Mouse (Mus musculus) adipose tissue, adult 10 weeks (tissue): ENCODE data around the gene Lef1. TPM values are rescaled to one million over a fixed set of nuclear protein-coding genes. Genes with fewer than 3 reads are reported as not detected.

Experiments
- polyA plus RNA-seq: library from polyadenylated mRNA; stranded (reverse); fragments of 350-450 nt; fragmentation: Illumina TruSeq; extraction: RNeasy Lipid Tissue Mini Kit (QIAGEN cat#74804); gene quantifications from one replicate; pipeline ENCODE4 v1.2.3, GENCODE M21; 2014; ENCODE audit warnings: low read depth, low replicate concordance

Gene Lef1
- polyA plus RNA-seq, result 15.3 TPM

GRCm38 (mm10) chr3:131110191-131111150 is at the start of gene Lef1:
Gene Lef1, plus strand, starts transcription at chr3:131110471.

GRCm38 (mm10) chr3:131271559-131272373 is 161.5 kb downstream of the Lef1 start, which contains the start of gene Hadh:
Gene Hadh, minus strand, starts transcription at chr3:131272101.

Other genes with a start within 250 kb of the Lef1 start
- 195 TPM for gene Hadh, start 161.6 kb downstream of the Lef1 start, polyA plus RNA-seq
- gene Cyp2u1, start 192.8 kb downstream of the Lef1 start, polyA plus RNA-seq, result 0.84 TPM